Mouse (Mus musculus) large intestine, adult 2 months (tissue): ENCODE results near the gene Tet2. TPM values are rescaled to one million over a fixed set of nuclear protein-coding genes. Genes with fewer than 3 reads are reported as not detected.
"Not testable (repeated sequence)": the region's sequence is repeated elsewhere in the genome, so short reads cannot be mapped to it uniquely, and the experiment has no call there.

ENCODE experiments used
- DNase-seq: peaks from one replicate; pipeline ENCODE4 v3.0.0-alpha.2; 2012; ENCODE audit warnings: low read depth, low spot score
- WGBS: fragments of 180-500 bp; shearing (Covaris S2); methylation state at CpG from one replicate; pipeline ENCODE4 v1.1.7; 2018; 5-methylcytosine and 5-hydroxymethylcytosine counted together
- polyA plus RNA-seq: library from polyadenylated mRNA; depleted of rRNA; stranded (reverse); fragments of >200 nt; gene quantifications from 2 replicates; pipeline ENCODE4 v1.2.3, GENCODE M21; 2012

Tet2 gene
- polyA plus RNA-seq, 1 experiment: 3.7 TPM

- DNase-seq: no peak
- 55% methylated on average over 7 of the region's 7 CpGs for WGBS
These were observed 4.6 kb upstream of the Tet2 start for GRCm38 (mm10) chr3:133549385-133550170.

- WGBS: 71% methylated on average over 2 of the region's 2 CpGs
- no peak for DNase-seq
These were observed 3.7 kb upstream of the Tet2 start for GRCm38 (mm10) chr3:133548613-133549012.

- no peak for DNase-seq
- 27% methylated on average over 2 of the region's 2 CpGs for WGBS
These were observed 1.9 kb upstream of the Tet2 start for GRCm38 (mm10) chr3:133546790-133547189.

GRCm38 (mm10) chr3:133545304-133545666, 346 bp upstream of the Tet2 start:
- DNase-seq: no peak
- WGBS: 15% methylated on average over 6 of the region's 6 CpGs

GRCm38 (mm10) chr3:133544131-133544550, 798 bp downstream of the Tet2 start:
- DNase-seq: no peak

GRCm38 (mm10) chr3:133543101-133544020, 1.6 kb downstream of the Tet2 start:
- no peak for DNase-seq
- 1% methylated on average over 21 of the region's 21 CpGs for WGBS

More at GRCm38 (mm10) chr3:133544131-133544550, 798 bp downstream of the Tet2 start:
- WGBS: under 1% methylated on average over 52 of the region's 52 CpGs

- DNase-seq: no peak
These were observed 2.9 kb downstream of the Tet2 start for GRCm38 (mm10) chr3:133542084-133542483.

GRCm38 (mm10) chr3:133541000-133541399, 3.9 kb downstream of the Tet2 start:
- DNase-seq: no peak

- DNase-seq: no peak
These were observed 4.9 kb downstream of the Tet2 start for GRCm38 (mm10) chr3:133539991-133540390.

GRCm38 (mm10) chr3:133538499-133538898, 6.4 kb downstream of the Tet2 start:
- DNase-seq: not testable (repeated sequence)
- 79% methylated on average over 4 of the region's 4 CpGs for WGBS

More at GRCm38 (mm10) chr3:133539991-133540390, 4.9 kb downstream of the Tet2 start:
- WGBS: 26% methylated on average over 4 of the region's 4 CpGs

- DNase-seq: no peak
- WGBS: 86% methylated on average over 6 of the region's 6 CpGs
These were observed 9.3 kb downstream of the Tet2 start for GRCm38 (mm10) chr3:133535644-133536043.

GRCm38 (mm10) chr3:133534066-133534465, 10.9 kb downstream of the Tet2 start:
- no peak for DNase-seq
- 36% methylated on average over 6 of the region's 6 CpGs for WGBS

- 83% methylated on average over 11 of the region's 11 CpGs for WGBS
- no peak for DNase-seq
These were observed 11.5 kb downstream of the Tet2 start for GRCm38 (mm10) chr3:133533272-133533995.

- DNase-seq: no peak
- WGBS: 84% methylated on average over 3 of the region's 3 CpGs
These were observed 12.1 kb downstream of the Tet2 start for GRCm38 (mm10) chr3:133532806-133533205.

- DNase-seq: no peak
These were observed 12.7 kb downstream of the Tet2 start for GRCm38 (mm10) chr3:133532252-133532651.

GRCm38 (mm10) chr3:133531101-133531500, 13.8 kb downstream of the Tet2 start:
- 55% methylated on average over 2 of the region's 2 CpGs for WGBS
- no peak for DNase-seq

More at GRCm38 (mm10) chr3:133532252-133532651, 12.7 kb downstream of the Tet2 start:
- WGBS: 64% methylated on average over 6 of the region's 6 CpGs

GRCm38 (mm10) chr3:133530664-133531063, 14.3 kb downstream of the Tet2 start:
- DNase-seq: no peak
- 42% methylated on average over 3 of the region's 3 CpGs for WGBS

GRCm38 (mm10) chr3:133526119-133526723, 18.7 kb downstream of the Tet2 start:
- 61% methylated on average over 4 of the region's 4 CpGs for WGBS
- DNase-seq: no peak

GRCm38 (mm10) chr3:133525578-133525977, 19.4 kb downstream of the Tet2 start:
- no peak for DNase-seq
- WGBS: 65% methylated on average over 1 of the region's 1 CpGs
